Mouse (Mus musculus): ENCODE data around the gene Smarcal1.

DNA sequence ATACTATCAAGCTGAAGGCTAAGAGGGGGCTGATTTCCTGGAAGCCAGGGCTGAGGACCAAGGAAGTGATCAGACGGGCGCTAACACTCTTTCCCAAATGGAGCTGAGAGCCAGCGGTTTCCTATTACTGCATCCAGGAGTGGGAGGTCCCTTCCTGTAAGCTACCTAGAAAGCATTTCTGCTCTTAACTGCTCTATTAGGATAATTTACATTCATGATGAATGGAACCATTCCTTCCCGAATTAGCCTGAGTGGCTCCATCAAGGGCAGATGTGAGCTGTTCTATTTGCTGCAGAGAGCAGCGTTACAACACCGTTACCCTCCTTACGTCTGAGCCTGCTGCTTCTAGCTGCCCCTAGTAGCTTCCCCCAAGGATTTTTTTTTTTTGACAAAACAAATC lies 9.0 kb upstream of the Smarcal1 start:
- TF ChIP-seq CTCF (IDR thresholded peaks at IDR 0.05; ENCODE audit: control insufficient read depth, insufficient read depth, low read length) = no peak
- no peak for TF ChIP-seq POLR2A (IDR thresholded peaks at IDR 0.05; ENCODE audit: borderline replicate concordance, control insufficient read depth, low read depth, low read length)
